Mouse (Mus musculus) hindbrain, embryonic 12.5 days (tissue): ENCODE data around the gene Pcolce2. TPM values are rescaled to one million over a fixed set of nuclear protein-coding genes. Genes with fewer than 3 reads are reported as not detected.

ENCODE experiments used
- ATAC-seq: fragments of 200-750 bp; cut with Nextera tagmentation; 2 replicates; pipeline ENCODE4 v1.8.0; 2017; ENCODE audit warnings: moderate TSS enrichment; ENCODE audit not compliant: low FRiP score
- H3K27ac ChIP-seq: fragments of 300-500 bp; sonication (generic); 2 replicates; pipeline ENCODE4 v1.5.1; 2016; ENCODE audit warnings: mild to moderate bottlenecking
- H3K27me3 ChIP-seq: fragments of 300-500 bp; sonication (generic); 2 replicates; pipeline ENCODE4 v1.6.1; 2016; ENCODE audit warnings: mild to moderate bottlenecking
- H3K36me3 ChIP-seq: fragments of 300-500 bp; sonication (generic); 2 replicates; pipeline ENCODE4 v1.6.1; 2016; ENCODE audit warnings: mild to moderate bottlenecking
- H3K4me1 ChIP-seq: fragments of 300-500 bp; sonication (generic); 2 replicates; pipeline ENCODE4 v1.6.1; 2016
- H3K4me2 ChIP-seq: fragments of 300-500 bp; sonication (generic); replicated peaks from 2 replicates; pipeline ENCODE4 v1.6.1; 2016; ENCODE audit warnings: mild to moderate bottlenecking
- H3K4me3 ChIP-seq: fragments of 300-500 bp; sonication (generic); 2 replicates; pipeline ENCODE4 v1.5.1; 2016; ENCODE audit warnings: mild to moderate bottlenecking
- H3K9ac ChIP-seq: fragments of 300-500 bp; sonication (generic); 2 replicates; pipeline ENCODE4 v1.6.1; 2016; ENCODE audit warnings: mild to moderate bottlenecking, moderate library complexity
- H3K9me3 ChIP-seq: fragments of 300-500 bp; sonication (generic); replicated peaks from 2 replicates; pipeline ENCODE4 v1.6.1; 2016; ENCODE audit warnings: mild to moderate bottlenecking
- WGBS: fragments of 180-500 bp; shearing (Covaris S2); methylation state at CpG from one replicate; pipeline ENCODE4 v1.1.7; 2016; 5-methylcytosine and 5-hydroxymethylcytosine counted together
- polyA plus RNA-seq: library from polyadenylated mRNA; unstranded; fragments of >200 nt; fragmentation: Nextera tagmentation; extraction: Ambion mirVana; gene quantifications from 2 replicates; pipeline ENCODE4 v1.2.1, GENCODE M21; 2016

Gene Pcolce2
- polyA plus RNA-seq, 1 experiment from 2014 or later = 4.7 TPM

DNA sequence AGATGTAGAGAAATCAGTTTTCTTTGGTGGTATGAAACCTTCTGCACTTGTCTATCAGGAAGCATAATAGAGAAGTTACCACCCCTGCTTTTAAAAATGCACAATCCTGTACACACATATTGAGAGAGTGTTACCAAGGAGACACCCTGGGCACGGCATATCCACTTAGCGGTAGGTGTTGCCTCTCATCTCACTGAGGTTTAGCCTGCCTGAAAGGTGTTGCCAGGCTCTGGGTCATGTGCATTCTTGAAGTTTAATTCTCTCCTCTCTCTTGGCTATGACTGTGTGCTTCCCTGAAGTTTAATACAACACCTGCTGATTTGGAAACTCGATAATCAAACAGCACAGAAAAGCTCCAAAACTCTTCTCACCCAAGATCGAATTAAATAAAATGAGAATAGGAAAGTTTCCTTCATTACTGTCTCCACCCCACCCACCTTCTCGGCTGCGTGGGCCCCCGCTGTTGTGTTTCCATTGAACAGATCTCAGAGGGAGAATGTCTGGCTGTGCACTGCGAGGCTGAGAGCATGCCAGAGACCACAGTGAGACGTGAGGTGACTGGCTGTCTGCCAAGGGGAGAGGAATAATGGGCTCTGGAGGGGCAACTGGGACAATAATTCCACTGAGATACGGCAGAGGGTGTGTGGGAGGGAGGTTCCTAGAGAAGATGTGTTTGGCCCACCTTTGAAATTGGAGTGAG is 27.0 kb downstream of the Pcolce2 start:
- Histone ChIP-seq H3K27me3 (no peaks in the 10 kb centered on the region), H3K36me3 (no peaks in the 10 kb centered on the region), H3K9ac (no peak overlapping the region), H3K27ac (no peak overlapping the region), H3K4me2 (no peak overlapping the region), H3K4me1 (peaks cover 17% of the 10 kb centered on the region), H3K9me3 (no peaks in the 10 kb centered on the region), H3K4me3 (no peak overlapping the region)
- WGBS = 53% methylated on average over 10 of the region's 10 CpGs
- peak; percentile 58 for ATAC-seq

DNA sequence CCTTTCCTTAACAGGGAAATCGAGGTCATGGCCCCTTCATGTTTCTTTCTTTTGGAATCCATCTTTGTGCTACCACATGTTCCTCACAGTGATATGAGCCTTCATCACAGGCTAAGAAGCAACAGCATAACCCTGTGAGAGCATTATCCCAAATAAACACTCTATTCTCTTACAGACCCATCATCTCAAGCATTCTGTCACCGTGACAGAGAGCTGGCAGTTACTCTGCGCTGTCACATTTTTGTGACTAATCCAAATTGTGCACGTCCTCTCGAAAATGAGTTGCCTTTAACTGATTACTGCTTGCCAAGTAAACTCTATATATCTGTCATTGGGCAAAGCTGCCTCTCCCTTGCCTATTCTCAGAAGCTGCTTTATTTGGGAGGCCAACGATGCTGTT is 28.4 kb downstream of the Pcolce2 start:
- Histone ChIP-seq H3K27ac (no peak overlapping the region), H3K9ac (no peak overlapping the region), H3K4me1 (peaks cover 17% of the 10 kb centered on the region), H3K9me3 (no peaks in the 10 kb centered on the region), H3K4me3 (no peak overlapping the region), H3K36me3 (no peaks in the 10 kb centered on the region), H3K4me2 (no peak overlapping the region), H3K27me3 (no peaks in the 10 kb centered on the region)
- ATAC-seq = no peak
- WGBS = 90% methylated on average over 6 of the region's 6 CpGs

DNA sequence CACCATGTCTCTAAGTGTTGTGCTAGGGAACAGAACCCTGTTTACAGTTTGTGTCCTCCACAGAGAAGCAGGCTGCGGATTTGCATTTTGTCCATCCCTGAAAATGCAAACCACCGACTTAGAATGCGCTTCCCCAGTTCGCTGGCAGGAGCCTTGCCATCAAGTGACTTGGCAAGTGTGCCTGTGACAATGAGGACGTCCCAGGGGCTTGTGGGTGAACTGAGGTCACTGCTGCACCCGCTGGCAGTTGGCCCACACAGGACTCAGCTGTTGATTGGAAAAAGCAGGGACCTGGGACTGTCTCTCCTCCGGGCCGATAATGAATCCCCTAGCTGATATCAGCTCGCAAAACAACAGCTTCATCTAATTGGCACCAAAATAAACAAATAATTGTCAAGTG is 30.4 kb downstream of the Pcolce2 start:
- 0 out of 2 replicates have a peak overlapping the region, but pooled peaks have one; percentile 5 for H3K27ac ChIP-seq

DNA sequence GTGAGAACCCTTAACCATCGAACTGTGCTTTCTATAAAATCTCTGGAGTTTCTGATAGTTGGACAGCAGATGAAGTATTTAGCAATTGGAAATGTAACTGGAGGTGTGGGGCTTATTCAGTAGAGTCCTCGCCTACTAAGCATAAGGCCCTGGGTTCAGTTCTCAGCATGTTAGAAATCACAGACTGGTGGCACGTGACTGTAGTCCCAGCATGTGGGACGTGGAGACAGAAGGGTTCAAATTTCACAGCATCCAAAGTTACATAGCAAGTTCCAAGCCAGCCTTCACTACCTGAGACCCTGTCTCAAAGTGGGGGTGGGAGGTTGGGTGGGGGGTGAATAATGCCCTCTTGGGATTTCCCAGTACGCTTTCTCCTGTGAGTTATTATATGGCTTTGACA is 30.9 kb downstream of the Pcolce2 start:
- no peak overlapping the region for H3K4me3 ChIP-seq
- H3K36me3 ChIP-seq = no peaks in the 10 kb centered on the region
- H3K27ac ChIP-seq = no peak overlapping the region
- no peaks in the 10 kb centered on the region for H3K27me3 ChIP-seq
- H3K4me2 ChIP-seq = no peak overlapping the region
- no peak overlapping the region for H3K9ac ChIP-seq
- no peaks in the 10 kb centered on the region for H3K9me3 ChIP-seq
- peaks cover 17% of the 10 kb centered on the region for H3K4me1 ChIP-seq
- ATAC-seq = no peak
- 64% methylated on average over 5 of the region's 5 CpGs for WGBS

More for the DNA sequence above, 30.4 kb downstream of the Pcolce2 start:
- Histone ChIP-seq H3K36me3 (no peaks in the 10 kb centered on the region), H3K9me3 (no peaks in the 10 kb centered on the region), H3K4me1 (peaks cover 17% of the 10 kb centered on the region), H3K4me2 (no peak overlapping the region), H3K4me3 (no peak overlapping the region), H3K27me3 (no peaks in the 10 kb centered on the region), H3K9ac (no peak overlapping the region)
- peak; percentile 61; the same call in 1 of the 2 replicates for ATAC-seq
- 26% methylated on average over 9 of the region's 9 CpGs for WGBS

DNA sequence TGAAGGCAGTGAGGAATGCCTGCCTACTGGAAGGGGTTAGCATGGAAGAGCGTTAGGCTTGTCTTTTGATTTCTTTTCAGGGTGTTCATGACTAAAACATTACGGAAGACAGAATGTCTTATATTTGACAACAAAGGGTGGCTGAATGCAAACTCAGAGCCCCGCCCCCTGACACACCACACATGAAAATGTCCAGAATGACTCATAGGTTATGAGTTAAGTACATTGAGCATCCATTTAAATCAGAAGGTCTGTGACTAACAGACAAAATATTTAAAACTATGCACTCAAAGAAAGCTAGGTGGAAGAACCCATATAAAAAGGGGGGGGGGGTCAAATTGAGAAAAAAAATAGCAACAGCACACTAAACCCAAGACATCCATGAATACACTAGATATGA is 34.9 kb downstream of the Pcolce2 start:
- H3K4me2 ChIP-seq = no peak overlapping the region
- 96% methylated on average over 3 of the region's 3 CpGs for WGBS

DNA sequence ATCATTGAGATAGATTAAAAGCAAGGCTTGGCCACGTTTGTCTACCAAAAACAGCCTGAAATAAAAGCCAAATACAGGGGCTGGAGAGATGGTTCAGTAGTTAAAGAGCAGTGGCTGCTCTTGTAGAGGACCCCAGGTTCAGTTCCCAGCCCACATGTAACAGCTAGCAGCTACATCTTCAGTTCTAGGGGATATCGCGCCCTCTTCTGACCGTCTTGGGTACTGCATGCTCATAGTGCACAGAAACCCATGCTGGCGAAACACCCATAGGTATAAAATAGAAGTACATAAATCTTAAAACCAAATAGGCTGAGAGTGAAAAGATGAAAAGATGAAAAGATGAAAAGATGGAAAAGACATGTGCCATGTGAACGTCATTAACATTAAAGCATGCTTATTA is 35.4 kb downstream of the Pcolce2 start:
- H3K4me3 ChIP-seq = no peak overlapping the region
- no peak overlapping the region for H3K27ac ChIP-seq
- H3K27me3 ChIP-seq = no peaks in the 10 kb centered on the region
- ATAC-seq = no peak
- H3K9me3 ChIP-seq = no peaks in the 10 kb centered on the region
- H3K4me2 ChIP-seq = no peak overlapping the region
- peaks cover 8% of the 10 kb centered on the region for H3K4me1 ChIP-seq
- H3K36me3 ChIP-seq = no peaks in the 10 kb centered on the region
- 81% methylated on average over 6 of the region's 6 CpGs for WGBS
- no peak overlapping the region for H3K9ac ChIP-seq

More for the DNA sequence above, 34.9 kb downstream of the Pcolce2 start:
- H3K27ac ChIP-seq = no peak overlapping the region
- H3K27me3 ChIP-seq = no peaks in the 10 kb centered on the region
- H3K9ac ChIP-seq = no peak overlapping the region
- H3K4me3 ChIP-seq = no peak overlapping the region
- H3K9me3 ChIP-seq = no peaks in the 10 kb centered on the region
- H3K4me1 ChIP-seq = peaks cover 11% of the 10 kb centered on the region
- ATAC-seq = no peak
- no peaks in the 10 kb centered on the region for H3K36me3 ChIP-seq

DNA sequence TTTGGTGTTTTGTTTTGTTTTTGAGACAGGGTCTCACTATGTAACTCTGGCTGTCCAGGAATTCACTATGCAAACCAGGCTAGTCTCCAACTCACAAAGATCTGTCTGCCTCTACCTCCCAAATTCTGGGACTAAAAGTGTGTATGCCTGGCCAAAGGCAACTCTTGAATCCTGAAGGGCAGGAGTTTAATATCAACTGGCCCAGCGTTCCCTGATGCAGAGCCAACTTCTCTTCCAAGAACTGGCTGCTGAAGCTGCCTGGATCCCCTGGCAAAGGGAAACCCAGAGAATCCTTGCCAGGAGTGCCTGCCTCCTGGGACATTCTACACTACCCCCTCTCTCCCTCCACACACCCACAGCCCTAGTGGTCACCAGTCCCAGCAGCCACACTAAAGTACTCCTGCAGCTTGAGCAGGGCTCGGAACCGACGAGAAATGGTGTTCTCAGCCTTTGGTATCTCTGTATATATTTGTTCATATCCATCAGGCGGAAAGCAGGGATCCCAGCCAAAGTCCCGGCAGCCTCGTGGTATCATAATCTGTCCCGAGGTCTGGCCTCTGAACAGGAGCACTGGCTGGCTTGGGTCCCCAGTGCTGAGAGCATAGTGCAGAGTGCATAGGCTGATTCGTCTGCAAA is 37.8 kb downstream of the Pcolce2 start:
- H3K27ac ChIP-seq = no peak overlapping the region
- no peak overlapping the region for H3K9ac ChIP-seq
- no peaks in the 10 kb centered on the region for H3K9me3 ChIP-seq
- WGBS = 91% methylated on average over 9 of the region's 9 CpGs
- no peak overlapping the region for H3K4me3 ChIP-seq
- no peaks in the 10 kb centered on the region for H3K27me3 ChIP-seq
- H3K4me2 ChIP-seq = no peak overlapping the region
- H3K36me3 ChIP-seq = no peaks in the 10 kb centered on the region
- ATAC-seq = no peak
- H3K4me1 ChIP-seq = no peaks in the 10 kb centered on the region

DNA sequence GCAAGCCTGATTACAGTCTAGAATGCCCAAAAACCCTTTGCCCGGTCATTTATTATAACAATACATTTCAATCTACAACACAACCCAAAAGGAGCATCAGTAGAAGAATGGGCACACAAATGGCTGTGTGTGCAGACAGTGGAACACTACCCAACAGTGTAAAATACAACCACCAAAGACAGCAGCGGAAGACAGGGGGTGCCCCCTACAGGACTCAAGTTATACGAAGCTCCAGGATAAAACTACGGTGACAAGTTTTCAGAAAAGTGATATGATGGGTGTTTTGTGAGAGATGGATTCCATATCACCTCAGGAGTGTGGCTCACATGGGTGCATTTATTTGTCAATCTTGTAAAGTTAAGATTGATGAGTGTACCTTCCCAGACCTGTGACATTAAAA is 38.6 kb downstream of the Pcolce2 start:
- no peak for ATAC-seq
- H3K9ac ChIP-seq = no peak overlapping the region
- H3K27me3 ChIP-seq = no peaks in the 10 kb centered on the region
- no peak overlapping the region for H3K4me2 ChIP-seq
- no peaks in the 10 kb centered on the region for H3K4me1 ChIP-seq
- H3K4me3 ChIP-seq = no peak overlapping the region
- 95% methylated on average over 4 of the region's 4 CpGs for WGBS
- H3K9me3 ChIP-seq = no peaks in the 10 kb centered on the region
- H3K36me3 ChIP-seq = no peaks in the 10 kb centered on the region
- H3K27ac ChIP-seq = no peak overlapping the region

DNA sequence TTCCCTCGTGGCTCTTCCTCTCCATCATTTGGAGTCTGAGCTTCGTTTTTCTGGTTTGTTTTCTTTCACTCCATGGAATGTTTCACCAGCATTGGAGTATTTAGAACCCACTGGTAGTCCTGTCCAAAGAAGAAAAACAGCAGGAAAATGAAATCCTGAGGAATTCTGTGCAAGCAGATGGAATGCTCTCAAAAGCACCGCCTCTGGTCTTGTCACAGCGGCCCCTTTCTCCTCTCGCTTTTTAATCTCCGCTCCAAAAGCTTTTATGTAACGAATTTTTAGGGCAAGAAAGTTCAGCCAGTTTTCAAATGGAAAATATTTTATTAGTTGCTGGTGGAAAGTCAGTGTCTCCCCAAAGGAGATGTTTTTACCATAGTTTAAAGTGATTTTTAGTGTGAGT is 42.6 kb downstream of the Pcolce2 start:
- H3K4me2 ChIP-seq = no peak overlapping the region

DNA sequence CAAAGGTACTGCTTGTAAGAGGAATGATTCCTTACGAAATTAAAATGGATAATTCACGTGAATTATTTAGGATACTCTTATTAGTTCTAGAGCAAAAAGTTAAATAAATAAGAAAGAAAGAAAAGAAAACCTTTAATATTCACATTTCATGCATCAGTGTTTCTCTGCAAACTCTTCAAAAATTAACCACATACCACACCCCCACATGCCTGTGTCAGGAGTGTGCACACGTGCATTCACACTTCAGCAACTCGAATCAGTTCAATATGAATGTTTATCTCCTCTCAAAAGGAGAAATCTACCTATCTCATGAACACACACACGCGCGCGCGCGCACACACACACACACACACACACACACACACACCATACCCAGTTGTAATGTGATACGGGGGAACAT is 43.3 kb downstream of the Pcolce2 start:
- H3K9me3 ChIP-seq = no peaks in the 10 kb centered on the region
- H3K4me2 ChIP-seq = no peak overlapping the region
- ATAC-seq = no peak
- H3K27ac ChIP-seq = no peak overlapping the region
- H3K4me3 ChIP-seq = no peak overlapping the region
- H3K4me1 ChIP-seq = no peaks in the 10 kb centered on the region; the same call in 1 of the 2 replicates
- H3K36me3 ChIP-seq = no peaks in the 10 kb centered on the region
- H3K9ac ChIP-seq = no peak overlapping the region
- no peaks in the 10 kb centered on the region for H3K27me3 ChIP-seq
- WGBS = 94% methylated on average over 11 of the region's 11 CpGs

More for the DNA sequence above, 42.6 kb downstream of the Pcolce2 start:
- no peak overlapping the region for H3K9ac ChIP-seq
- H3K9me3 ChIP-seq = no peaks in the 10 kb centered on the region
- H3K27me3 ChIP-seq = no peaks in the 10 kb centered on the region
- no peak for ATAC-seq
- H3K27ac ChIP-seq = no peak overlapping the region
- no peaks in the 10 kb centered on the region; the same call in 1 of the 2 replicates for H3K4me1 ChIP-seq
- H3K4me3 ChIP-seq = no peak overlapping the region
- no peaks in the 10 kb centered on the region for H3K36me3 ChIP-seq
- 73% methylated on average over 7 of the region's 7 CpGs for WGBS

DNA sequence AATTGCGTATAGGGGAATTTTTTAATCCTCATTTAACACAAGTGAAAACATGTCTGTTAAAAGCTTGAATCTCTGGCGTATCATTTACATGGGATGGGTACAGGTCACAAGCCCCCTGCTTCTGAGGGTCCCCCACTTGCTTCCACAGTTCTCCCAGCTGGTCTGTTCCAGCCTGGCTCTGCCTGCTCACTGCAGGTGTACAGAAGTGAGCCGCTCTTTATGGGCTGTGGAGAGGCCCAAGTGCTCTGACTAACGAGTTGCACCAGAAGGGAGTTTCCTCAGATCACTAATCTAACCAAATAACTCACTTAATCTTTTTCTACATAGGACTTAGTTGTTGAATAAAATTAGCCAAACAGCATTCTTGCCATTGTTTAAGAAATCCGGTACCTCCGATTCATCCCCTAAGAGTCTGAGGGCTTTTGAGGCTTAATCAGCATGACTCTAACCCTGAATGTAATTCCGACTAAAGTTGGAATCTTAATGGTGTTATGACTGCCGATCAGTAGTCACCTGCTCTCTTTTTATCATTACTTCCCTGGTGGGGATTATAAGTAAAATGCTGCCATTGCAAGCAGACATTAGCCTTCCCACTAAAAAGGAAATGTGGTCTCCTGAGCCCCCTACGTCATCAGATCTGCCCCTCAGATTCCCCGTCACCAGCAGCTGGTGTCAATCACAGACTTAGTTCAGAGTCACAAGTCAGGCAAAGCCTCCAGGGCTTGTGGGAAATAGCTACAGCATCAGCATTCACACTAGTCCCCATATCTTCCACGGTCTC is 48.4 kb downstream of the Pcolce2 start:
- H3K4me3 ChIP-seq = no peak overlapping the region
- no peak for ATAC-seq
- H3K9me3 ChIP-seq = no peaks in the 10 kb centered on the region
- no peak overlapping the region for H3K27ac ChIP-seq
- H3K9ac ChIP-seq = no peak overlapping the region
- H3K27me3 ChIP-seq = no peaks in the 10 kb centered on the region
- no peaks in the 10 kb centered on the region; the same call in 1 of the 2 replicates for H3K4me1 ChIP-seq
- H3K4me2 ChIP-seq = no peak overlapping the region
- WGBS = 57% methylated on average over 11 of the region's 11 CpGs
- no peaks in the 10 kb centered on the region for H3K36me3 ChIP-seq

DNA sequence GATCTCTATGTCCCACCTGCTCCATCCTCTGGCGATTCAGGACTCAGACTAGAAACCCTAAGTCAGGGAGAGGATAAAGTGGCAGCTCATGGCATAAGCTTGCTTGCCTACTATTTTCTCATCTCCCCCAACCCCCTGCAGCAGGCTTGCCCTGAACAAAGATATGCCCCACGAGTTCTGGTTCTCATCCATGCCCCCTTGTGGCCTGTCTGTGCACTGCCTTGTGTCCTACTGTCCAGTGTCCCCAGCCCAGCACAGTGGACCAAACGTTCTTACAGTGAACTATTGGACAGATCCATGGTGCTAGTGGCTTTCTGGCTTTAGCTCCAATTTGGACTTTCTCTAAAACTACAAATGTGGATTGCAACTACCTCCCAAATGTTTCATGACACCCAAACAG is 50.7 kb downstream of the Pcolce2 start:
- no peak for ATAC-seq
- H3K9ac ChIP-seq = no peak overlapping the region
- H3K4me1 ChIP-seq = no peaks in the 10 kb centered on the region; the same call in 1 of the 2 replicates
- H3K36me3 ChIP-seq = no peaks in the 10 kb centered on the region
- no peaks in the 10 kb centered on the region for H3K9me3 ChIP-seq
- no peak overlapping the region for H3K4me3 ChIP-seq
- H3K4me2 ChIP-seq = no peak overlapping the region
- H3K27ac ChIP-seq = no peak overlapping the region
- H3K27me3 ChIP-seq = no peaks in the 10 kb centered on the region
- 65% methylated on average over 3 of the region's 3 CpGs for WGBS
